Mouse (Mus musculus) heart, adult 2 months (tissue): ENCODE data around the gene Ubald2. TPM values are rescaled to one million over a fixed set of nuclear protein-coding genes. Genes with fewer than 3 reads are reported as not detected.
A peak's percentile ranks its signal among the peaks of the same experiment; 100 is the strongest.

Experiments
- DNase-seq, 2 experiments: peaks; one replicate each; pipeline ENCODE4 v3.0.0; 2021
- H3K27ac ChIP-seq: fragments of 200-600 bp; 2 replicates; pipeline ENCODE4 v1.8.1; 2022
- H3K27me3 ChIP-seq: fragments of 200-500 bp; 2 replicates; pipeline ENCODE4 v1.6.1; 2012; ENCODE audit warnings: mild to moderate bottlenecking, low read length, inconsistent platforms, mixed read lengths; ENCODE audit not compliant: control insufficient read depth, insufficient read depth
- H3K36me3 ChIP-seq: fragments of 200-500 bp; 2 replicates; pipeline ENCODE4 v1.6.1; 2012; ENCODE audit warnings: low read length, inconsistent platforms; ENCODE audit not compliant: control insufficient read depth, insufficient read depth
- H3K4me1 ChIP-seq: fragments of 200-500 bp; 2 replicates; pipeline ENCODE4 v1.6.1; 2011; ENCODE audit warnings: low read length; ENCODE audit not compliant: control insufficient read depth, insufficient read depth
- H3K4me3 ChIP-seq: fragments of 200-600 bp; 2 replicates; pipeline ENCODE4 v1.8.1; 2022
- H3K79me2 ChIP-seq: fragments of 200-500 bp; replicated peaks from 2 replicates; pipeline ENCODE4 v1.6.1; 2012; ENCODE audit warnings: mild to moderate bottlenecking, inconsistent platforms, low read length, moderate library complexity, mixed read lengths; ENCODE audit not compliant: control insufficient read depth, insufficient read depth
- H3K9ac ChIP-seq: fragments of 200-500 bp; 2 replicates; pipeline ENCODE4 v1.6.1; 2012; ENCODE audit warnings: low read depth, mild to moderate bottlenecking, control low read depth, inconsistent platforms, low read length, mixed read lengths
- CTCF ChIP-seq: fragments of 200-600 bp; IDR thresholded peaks from 2 replicates; pipeline ENCODE4 v1.8.1; 2022; ENCODE audit warnings: antibody characterized with exemption, mild to moderate bottlenecking, moderate library complexity
- EP300 ChIP-seq: fragments of 200-500 bp; IDR thresholded peaks from 2 replicates; pipeline ENCODE4 v1.6.1; 2011; ENCODE audit warnings: low read depth, low read length, control low read depth; ENCODE audit not compliant: insufficient read depth
- POLR2A ChIP-seq: fragments of 200-500 bp; IDR thresholded peaks from 2 replicates; pipeline ENCODE4 v1.6.1; 2011; ENCODE audit warnings: mild to moderate bottlenecking, low read depth, low read length, control low read depth; ENCODE audit not compliant: insufficient read depth
- WGBS: fragments of 180-500 bp; shearing (Covaris S2); methylation state at CpG from one replicate; pipeline ENCODE4 v1.1.7; 2018; 5-methylcytosine and 5-hydroxymethylcytosine counted together
- intact Hi-C: fragments of 180-260 bp; cut with DNase I; formaldehyde crosslinking; loops from one replicate; pipeline ENCODE4 v1.15.1; 2025
- polyA plus RNA-seq: library from polyadenylated mRNA; depleted of rRNA; stranded (reverse); fragments of >200 nt; gene quantifications from 2 replicates; pipeline ENCODE4 v1.2.3, GENCODE M21; 2012
- total RNA-seq, 2 experiments: library from RNA; stranded (reverse); gene quantifications; 2 replicates each; pipeline ENCODE4 v1.2.3; 2021

Gene Ubald2
- total and polyA plus RNA-seq, 3 experiments, result 29.2 to 80.1 (median 34.1) TPM

GRCm38 (mm10) chr11:116434967-116435752, 1.3 kb downstream of the Ubald2 start:
- DNase-seq, result no peak
- WGBS, result 37% methylated on average over 12 of the region's 12 CpGs
- H3K79me2 ChIP-seq, result no peaks in the 10 kb centered on the region; the same call in 1 of the 2 replicates
- H3K4me1 ChIP-seq, result peaks cover 16% of the 10 kb centered on the region
- H3K4me3 ChIP-seq, result peak overlapping the region; percentile 93
- H3K27me3 ChIP-seq, result no peaks in the 10 kb centered on the region
- intact Hi-C loops, result loop anchor here (2.0 kb wide), 1 partner anchor 22 kb away; the partner anchor contains the start of gene Rnf157
- peak overlapping the region; percentile 93 for H3K9ac ChIP-seq
- peaks cover 6% of the 10 kb centered on the region; the same call in 1 of the 2 replicates for H3K36me3 ChIP-seq
- H3K27ac ChIP-seq, result peak overlapping the region; percentile 97
- TF ChIP-seq EP300 (no peak), POLR2A (peak; percentile 13; the same call in 1 of the 2 replicates), CTCF (no peak)

GRCm38 (mm10) chr11:116435992-116436724, 2.3 kb downstream of the Ubald2 start:
- 19% methylated on average over 5 of the region's 5 CpGs for WGBS
- TF ChIP-seq EP300 (no peak), POLR2A (0 out of 2 replicates have a peak, but pooled peaks have one; percentile 4)
- H3K27me3 ChIP-seq, result no peaks in the 10 kb centered on the region
- no peak overlapping the region for H3K4me3 ChIP-seq
- H3K27ac ChIP-seq, result peak overlapping the region; percentile 81
- H3K36me3 ChIP-seq, result peaks cover 6% of the 10 kb centered on the region; the same call in 1 of the 2 replicates
- H3K4me1 ChIP-seq, result peaks cover 21% of the 10 kb centered on the region
- intact Hi-C loops, result loop anchor here (2.0 kb wide), 1 partner anchor 23 kb away; the partner anchor contains the start of gene Rnf157
- H3K9ac ChIP-seq, result peak overlapping the region; percentile 9; the same call in 1 of the 2 replicates
- H3K79me2 ChIP-seq, result no peaks in the 10 kb centered on the region; the same call in 1 of the 2 replicates
- no peak for DNase-seq

GRCm38 (mm10) chr11:116436725-116437331, 2.9 kb downstream of the Ubald2 start:
- intact Hi-C loops, result no loop called here
- Histone ChIP-seq H3K27me3 (no peaks in the 10 kb centered on the region), H3K27ac (peak overlapping the region; percentile 81), H3K79me2 (no peaks in the 10 kb centered on the region; the same call in 1 of the 2 replicates), H3K9ac (peak overlapping the region; percentile 2; the same call in 1 of the 2 replicates), H3K4me3 (peak overlapping the region; percentile 5; the same call in 1 of the 2 replicates), H3K4me1 (peaks cover 21% of the 10 kb centered on the region), H3K36me3 (peaks cover 6% of the 10 kb centered on the region; the same call in 1 of the 2 replicates)
- DNase-seq, result peak; percentile 64 to 75
- no peak for TF ChIP-seq POLR2A
- peak; percentile 76; the same call in 1 of the 2 replicates for TF ChIP-seq EP300
- 11% methylated on average over 4 of the region's 4 CpGs for WGBS

GRCm38 (mm10) chr11:116437541-116437940, 3.6 kb downstream of the Ubald2 start:
- Histone ChIP-seq H3K4me1 (peaks cover 21% of the 10 kb centered on the region), H3K27ac (peak overlapping the region; percentile 81), H3K27me3 (no peaks in the 10 kb centered on the region), H3K4me3 (no peak overlapping the region; the same call in 1 of the 2 replicates), H3K79me2 (no peaks in the 10 kb centered on the region; the same call in 1 of the 2 replicates), H3K36me3 (peaks cover 6% of the 10 kb centered on the region; the same call in 1 of the 2 replicates), H3K9ac (no peak overlapping the region)
- TF ChIP-seq POLR2A (no peak), CTCF (no peak), EP300 (no peak)
- 41% methylated on average over 11 of the region's 11 CpGs for WGBS
- no peak for DNase-seq
- intact Hi-C loops, result no loop called here
